Mouse (Mus musculus): Measurements from ENCODE around the gene Dpf1.

Gene Dpf1

DNA sequence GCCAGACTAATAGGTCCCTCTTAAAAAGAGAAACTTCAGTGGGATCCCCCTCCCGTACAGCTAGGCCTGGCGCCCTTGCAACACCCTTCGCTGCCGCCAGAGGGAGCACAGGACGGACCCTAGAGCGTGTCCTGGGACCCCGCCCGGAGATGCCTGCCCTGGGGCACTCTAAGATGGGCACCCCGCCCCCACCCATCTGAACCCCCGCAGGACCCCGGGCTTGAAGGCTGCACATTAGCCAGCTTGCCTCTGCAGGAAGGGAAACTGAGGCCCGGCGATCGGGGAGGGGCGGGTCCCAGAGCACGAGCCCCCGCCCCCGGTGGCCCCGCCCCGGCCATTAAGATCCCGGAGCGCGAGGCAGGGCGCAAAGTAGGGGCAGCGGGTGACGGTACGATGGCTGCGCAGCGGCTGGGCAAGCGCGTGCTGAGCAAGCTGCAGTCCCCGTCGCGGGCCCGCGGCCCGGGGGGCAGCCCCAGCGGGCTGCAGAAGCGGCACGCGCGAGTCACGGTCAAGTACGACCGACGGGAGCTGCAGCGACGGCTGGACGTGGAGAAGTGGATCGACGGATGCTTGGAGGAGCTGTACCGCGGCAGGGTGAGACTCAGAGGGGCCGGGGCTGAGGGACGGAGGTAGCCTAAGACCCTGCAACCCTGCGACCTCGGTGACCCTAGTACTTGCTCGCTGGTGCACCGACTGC lies 14.7 kb upstream of the Dpf1 start, which contains the start of gene Ppp1r14a:
Gene Ppp1r14a, plus strand, starts transcription at position 367 of the 697 bp plus-strand sequence.
- in situ Hi-C loops (cut with MseI, MboI), result no loop called here

DNA sequence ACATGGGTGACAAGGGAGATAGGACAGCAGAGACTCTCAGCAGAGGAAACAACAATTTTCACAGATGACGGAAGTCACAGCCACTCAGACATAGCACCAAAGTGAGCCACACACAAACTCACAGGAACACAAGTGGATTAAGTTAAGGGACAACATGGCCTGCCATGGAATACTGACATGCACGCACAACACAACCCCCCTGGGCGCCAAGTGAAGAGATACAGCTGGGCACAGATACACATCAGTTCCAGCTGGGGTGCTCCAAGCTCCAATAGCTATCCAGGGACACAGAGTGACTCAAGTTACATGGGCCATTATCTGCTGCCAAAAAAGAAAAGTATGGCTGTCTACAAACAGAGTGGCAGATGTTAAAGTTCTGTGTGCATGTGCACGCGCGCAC lies 13.9 kb upstream of the Dpf1 start:
- in situ Hi-C loops (cut with MseI, MboI), result no loop called here

DNA sequence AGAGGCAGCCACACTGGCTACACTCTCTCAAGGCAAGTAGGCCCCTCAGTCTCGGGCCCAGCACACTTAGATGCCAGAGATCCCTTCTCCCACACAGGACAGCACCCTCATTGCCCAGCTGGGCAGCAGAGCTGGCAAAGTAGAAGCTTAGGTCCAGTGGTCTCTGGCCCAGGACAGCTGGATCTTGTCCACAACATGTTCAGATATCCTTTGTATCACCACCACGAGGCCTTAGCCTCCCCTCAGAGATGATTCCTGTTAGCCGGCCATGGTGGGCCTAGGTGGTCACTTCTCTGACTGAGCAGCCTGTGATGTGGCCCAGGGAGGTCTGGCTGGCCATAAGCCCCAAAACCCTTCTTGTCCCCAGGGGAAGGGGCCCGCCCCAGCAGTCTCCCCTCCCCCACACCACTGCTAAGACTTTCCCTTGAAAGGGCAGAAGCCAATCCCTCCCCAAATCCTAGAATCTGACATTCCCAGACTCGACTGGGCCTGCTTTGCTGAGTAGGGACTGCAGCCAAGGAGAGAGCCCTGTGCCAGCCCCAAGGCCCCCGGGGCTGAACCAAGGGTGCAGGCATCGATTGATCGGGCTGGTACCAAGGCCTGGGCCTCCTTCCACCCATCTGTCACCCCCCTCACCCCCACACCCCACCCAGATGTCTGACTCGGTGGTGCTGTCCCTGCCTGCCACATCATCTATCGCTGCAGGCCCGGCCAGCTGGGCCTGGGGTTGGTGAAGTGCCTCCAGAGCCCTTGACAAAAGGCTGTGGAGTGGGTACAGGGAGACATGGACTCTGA lies 12.9 kb upstream of the Dpf1 start:
- in situ Hi-C loops (cut with MseI, MboI), result no loop called here

DNA sequence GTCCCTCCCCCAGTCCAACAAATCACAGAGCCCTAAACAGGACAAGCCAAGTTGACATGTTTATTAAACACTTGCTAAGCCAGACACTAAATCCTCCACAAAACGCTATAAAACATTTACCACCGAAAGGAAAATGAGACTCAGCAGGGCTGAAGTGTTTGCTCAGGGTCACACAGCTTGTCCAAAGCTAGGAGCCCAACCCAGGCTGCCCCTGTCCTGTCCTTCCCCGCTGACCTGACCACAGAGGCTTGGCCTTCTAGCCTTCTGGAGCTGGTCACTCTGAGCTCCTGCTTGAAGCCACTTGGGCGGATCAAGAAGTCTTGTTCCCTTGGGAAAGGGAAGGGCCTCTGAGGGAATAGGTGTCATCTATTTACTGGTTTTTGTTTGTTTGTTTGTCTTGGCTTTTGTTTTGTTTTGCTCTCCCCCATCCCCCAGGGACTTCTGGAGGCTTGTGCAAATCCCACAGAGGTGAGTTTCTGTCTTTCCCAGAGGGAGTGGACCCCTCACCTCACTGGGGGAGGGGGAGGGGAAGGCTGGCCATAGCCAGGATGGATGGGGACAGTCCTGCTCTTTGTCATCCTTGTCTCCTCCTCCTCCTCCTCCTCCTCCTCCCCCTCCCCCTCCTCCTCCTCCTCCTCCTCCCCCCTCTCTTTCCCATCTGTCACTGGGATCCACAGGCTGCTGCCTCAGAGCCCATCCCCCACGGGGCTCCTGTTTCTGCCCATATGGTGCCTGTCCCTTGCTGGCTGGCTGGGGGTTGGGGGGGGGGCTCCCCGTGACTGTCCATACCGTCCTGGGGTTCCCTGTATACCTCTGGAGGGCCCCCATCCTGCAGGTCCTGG lies 11.9 kb upstream of the Dpf1 start:
- in situ Hi-C loops (cut with MseI, MboI), result no loop called here

DNA sequence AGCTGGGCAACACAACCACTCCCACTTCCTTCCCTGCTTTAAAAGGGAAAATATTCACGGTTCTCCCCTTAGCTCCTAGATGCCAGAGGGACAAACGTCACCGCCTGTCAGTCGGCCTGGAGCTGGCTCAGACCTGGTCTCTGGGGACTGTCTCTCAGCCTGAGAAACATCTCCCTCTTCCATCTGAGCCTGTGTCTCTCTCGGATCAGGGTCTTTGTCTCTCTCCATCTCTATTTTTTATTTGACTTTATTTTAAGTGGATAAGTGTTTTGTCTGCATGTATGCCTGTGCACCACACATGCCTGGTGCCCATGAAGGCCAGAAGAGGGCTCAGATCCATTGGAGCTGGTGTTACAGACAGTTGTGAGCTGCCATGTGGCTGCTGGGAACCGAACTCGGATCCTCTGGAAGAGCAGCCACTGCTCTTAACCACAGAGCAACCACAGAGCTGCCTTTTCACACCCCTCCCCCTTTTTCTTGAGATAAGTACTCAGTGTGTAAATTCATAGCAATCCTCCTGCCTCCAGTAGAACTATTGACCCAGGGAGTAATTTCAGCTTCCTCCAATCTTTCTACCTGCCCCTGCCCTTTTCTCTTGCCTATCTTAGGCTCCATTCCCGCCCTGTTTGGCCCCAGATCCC lies 11.2 kb upstream of the Dpf1 start:
- in situ Hi-C loops (cut with MseI, MboI), result no loop called here

DNA sequence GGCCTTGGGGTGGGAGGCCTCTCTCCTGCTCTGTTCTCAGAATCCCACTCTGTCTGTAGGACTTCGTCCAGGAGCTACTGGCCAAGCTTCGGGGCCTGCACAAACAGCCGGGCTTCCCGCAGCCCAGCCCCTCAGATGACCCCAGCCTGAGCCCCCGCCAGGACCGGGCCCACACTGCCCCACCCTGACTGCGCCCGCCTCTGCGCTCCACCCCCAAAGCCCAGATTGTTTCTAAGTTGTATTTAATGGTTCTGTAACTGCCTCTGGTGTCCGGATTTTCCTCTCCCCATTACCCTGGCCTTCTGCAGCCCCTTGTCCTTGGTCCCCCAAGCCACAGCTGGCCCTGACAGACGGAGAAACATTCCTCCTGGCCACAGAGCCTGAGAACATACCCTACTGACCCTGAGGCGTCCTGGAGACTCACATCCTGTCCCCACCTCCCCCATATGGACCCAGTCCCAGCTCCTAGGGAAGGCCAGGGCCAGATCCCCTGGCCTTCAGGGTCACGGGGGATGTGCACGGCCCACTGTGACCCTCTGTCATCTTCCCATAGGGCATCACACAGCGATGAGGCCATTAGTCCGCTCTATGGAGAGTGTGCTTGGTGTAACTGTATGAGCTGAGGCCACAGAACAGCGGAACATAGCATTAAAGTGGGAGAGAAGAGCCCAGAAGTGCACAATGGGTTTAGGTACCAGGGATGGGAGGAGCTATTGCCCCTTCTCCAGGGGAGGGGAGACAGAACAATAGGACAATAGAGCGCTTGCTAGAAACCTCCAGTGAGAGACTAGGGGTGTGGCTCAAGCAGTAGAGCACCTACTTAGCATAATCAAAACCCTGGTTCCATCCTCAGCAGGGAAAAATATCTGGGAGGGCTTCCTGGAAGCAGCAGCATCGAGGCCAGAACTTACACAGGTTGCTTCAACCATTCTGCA lies 10.4 kb upstream of the Dpf1 start:
- in situ Hi-C loops (cut with MseI, MboI), result no loop called here

DNA sequence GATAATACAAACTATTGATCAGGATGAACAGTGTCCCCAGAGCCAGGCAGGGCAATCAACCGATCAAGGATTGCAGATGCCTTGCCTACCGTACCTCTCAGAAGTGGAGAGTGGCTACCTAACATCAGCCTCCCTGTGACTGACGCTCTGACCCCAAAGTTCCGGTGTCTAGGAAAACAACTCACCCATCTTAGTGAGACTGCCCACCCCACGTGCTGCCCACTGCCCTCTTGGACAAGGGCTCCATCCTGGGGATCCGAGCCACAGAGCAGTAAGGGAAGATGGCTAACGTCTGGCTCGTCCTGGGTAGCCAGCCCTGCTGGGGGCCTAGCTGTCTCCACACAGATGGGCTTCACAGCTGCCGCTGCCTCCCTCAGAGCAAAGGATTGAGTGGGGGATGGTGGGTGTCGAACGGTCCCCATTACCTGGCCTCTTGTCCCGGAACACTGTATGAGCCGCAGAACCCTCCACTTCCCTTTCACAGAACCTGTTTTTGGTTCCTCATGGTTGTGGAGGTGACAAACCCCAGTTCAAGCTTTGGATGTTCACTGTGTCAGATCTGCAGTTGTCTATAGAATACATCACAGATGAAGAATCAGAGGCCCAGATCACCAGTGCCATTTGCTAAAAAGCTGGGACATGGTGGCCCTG lies 9.5 kb upstream of the Dpf1 start:
- in situ Hi-C loops (cut with MseI, MboI), result no loop called here

DNA sequence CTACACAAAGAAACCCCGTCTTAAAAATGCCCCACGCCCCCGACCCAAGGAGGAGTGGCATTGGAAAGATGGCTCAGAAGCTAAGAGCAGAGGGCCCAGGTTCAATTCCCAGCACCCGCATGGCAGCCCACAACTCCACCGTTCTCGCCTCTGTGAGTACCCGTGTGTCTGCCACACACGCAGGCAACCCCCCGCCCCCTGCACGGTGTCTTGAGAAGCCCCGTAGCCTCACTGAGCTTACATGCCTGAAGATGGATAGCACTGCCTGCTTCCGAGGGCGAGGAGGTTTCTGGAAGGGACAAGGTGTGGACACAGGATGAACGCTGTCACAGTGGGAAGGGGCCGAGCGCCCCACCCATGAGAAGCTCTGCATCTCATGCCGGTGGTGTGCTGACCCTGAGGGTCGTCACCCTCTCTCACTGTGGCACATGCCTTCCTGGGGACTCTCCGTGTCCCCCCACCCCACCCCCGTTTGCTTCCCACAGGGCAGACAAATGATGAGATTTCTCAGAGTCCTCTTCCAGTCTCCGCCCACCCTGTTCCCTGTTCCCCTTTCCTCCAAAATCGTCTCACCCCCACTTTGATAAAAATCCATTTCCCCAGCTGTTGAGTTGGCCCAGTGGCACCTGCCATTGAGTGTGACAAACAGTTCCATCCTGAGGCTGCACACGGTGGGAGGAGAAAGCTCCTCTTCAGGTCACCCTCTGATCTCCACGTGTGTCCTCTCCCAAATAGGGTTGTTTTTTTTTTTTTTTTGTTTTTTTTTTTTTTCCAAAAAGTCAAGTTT lies 7.7 kb upstream of the Dpf1 start:
- in situ Hi-C loops (cut with MseI, MboI), result no loop called here

DNA sequence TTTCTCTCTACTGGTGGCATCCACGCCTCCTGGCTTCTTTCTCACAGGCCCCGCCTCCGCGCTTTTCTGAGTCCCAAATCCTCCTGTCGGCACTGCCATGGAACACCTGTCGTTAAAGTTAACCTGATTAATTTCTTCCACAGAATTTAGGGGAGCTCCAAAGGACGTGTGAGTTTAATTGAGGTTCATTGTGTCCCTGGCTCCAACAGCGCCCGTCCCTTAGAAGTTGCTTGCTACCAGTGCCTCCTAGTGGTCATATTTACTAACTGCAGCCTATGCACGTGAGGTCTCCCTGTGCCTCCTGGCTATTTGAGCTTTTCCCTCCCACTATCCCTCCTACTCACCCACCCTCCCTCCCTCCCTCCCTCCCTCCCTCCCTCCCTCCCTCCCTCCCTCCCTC lies 6.8 kb upstream of the Dpf1 start:
- in situ Hi-C loops (cut with MseI, MboI), result no loop called here

DNA sequence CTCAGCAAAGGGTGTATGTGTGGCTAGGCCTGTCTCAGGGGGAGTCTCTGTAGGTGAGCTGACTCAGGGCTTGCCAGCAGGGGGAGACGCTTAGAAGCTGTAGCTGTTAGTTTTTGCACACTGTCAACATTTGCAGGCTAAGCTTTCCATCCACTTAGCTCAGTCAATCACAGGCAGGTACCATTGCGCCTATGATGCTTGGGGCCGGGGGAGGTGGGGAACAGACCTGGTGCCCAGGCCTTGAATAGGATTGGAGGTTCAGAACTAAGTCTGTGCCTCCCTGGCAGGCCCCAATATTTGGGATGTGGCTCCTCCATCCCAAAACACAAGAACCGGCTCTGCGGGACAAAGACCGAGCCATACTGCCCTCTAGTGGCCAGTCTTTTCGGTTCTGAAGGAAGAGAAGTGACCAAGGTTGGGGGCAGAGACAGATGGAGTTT lies 2.6 kb upstream of the Dpf1 start:
- in situ Hi-C loops (cut with MseI, MboI), result loop anchor here in 1 of 2 experiments (10.0 kb wide), 1 partner anchor 214 kb away; the partner anchor contains the start of gene Sipa1l3

DNA sequence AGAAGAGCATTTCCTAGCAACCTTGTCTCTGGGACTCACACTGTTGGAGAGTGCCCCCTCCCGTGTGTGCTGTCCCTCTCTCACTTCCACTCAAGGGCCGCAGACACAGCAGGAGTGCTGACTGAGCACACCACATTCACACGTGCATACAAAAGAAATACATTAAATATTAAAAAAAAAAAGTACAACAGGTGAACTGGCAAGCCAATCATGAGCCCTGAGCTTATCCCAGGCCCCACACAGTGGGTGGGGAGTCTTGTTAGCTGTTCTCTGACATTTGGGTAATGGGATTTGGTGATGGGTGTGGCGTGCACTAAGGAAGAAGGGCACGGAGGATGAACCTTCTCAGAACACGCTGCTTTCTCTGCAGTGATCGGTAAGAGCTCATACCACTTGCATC lies 1.1 kb upstream of the Dpf1 start:
- in situ Hi-C loops (cut with MseI, MboI), result loop anchor here in 1 of 2 experiments (10.0 kb wide), 1 partner anchor 212 kb away; the partner anchor contains the start of gene Sipa1l3

DNA sequence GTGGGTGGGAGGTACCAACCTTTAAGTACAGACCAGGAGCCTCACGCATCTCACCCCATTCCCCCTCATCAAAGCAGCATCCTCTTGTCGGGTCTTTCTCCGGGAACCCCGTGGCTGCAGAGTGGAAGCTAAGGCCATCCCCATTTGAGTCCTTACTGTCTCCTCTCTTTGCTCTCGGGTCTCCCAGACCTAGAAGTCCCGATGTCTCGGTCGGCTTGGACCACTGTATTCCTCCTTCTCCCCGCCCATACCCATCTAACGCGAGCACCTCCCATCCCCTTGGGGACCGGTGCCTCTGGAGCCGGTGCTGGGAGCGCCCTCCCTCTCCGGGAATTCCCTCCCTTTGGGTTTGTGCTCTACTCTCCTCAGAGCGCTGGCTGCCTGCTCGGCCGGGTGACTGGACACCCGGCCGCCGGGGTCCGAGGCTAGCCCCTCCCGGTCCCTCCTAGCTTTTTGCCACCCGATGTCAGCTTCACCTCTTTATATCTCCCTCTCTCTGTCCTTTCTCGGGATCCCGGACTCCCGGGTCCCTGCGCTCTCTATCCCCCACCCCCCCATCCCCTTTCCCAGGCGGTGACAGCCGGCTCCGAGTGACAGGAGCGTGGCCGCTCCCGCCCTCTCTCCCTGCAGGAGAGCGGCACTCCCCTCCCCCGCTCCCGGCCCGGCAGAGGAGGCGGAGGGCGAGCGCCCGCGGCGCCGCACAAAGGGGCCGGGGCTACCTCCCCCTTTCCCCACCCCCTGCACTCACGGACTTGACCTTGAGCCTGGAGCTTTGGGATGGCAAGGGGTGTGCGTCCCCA lies 912 bp downstream of the Dpf1 start:
- in situ Hi-C loops (cut with MseI, MboI), result loop anchor here in 1 of 2 experiments (10.0 kb wide), 1 partner anchor 210 kb away; the partner anchor contains the start of gene Sipa1l3

DNA sequence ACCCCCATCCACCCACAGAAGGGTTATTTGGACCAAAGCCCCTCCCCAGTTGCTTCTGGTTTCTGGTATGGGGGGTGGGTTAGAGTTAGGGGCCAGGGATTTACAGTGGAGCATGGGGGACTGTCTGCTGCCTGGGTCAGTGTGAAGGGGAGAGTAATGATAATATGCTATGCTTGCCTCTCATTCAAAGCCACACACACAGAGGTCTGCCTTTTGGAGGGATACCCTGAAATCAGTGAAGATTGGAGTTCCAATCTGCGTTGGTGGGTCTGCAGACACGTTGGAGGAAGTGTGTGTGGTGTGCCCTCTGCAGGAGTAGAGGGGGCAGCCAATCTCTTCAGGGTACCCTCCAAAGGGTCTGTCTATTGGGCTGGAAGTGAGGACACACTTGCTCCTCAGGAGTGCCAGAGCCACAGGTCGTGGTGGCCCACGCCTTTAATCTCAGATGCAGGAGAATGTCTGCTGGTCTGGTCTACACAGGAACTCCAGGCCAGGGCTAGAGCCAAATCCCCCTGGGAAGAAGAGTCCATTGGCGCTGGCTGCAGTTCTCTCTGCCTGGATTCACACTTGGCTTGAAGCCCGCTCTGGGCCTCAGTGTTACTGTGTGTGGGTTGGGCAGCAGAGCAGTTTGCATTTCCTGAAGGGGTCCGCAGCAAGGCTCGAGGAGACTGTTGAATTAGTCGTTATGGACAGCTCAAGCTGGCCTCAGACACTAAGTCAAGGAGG lies 1.7 kb downstream of the Dpf1 start:
- in situ Hi-C loops (cut with MseI, MboI), result loop anchor here in 1 of 2 experiments (10.0 kb wide), 1 partner anchor 209 kb away; the partner anchor contains the start of gene Sipa1l3

DNA sequence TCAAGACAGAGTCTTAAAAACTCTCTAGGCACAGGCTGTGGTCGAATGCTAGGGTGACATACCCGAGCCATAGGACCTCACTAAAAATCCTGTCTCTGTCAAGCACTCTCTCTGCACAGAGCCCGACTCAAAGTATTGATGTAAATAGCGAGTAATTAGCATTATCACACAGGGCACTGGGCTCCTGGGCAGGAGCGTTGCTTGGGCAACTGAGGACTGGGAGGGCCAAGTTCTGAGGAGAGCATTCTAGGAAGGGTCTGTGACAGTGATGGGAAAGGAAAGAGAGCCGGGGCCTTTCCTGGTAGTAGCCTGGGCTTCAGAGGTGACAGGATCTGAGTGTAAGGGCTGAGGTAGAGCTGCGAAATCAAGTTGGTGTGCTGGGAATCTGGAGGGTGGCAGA lies 2.4 kb downstream of the Dpf1 start:
- in situ Hi-C loops (cut with MseI, MboI), result loop anchor here in 1 of 2 experiments (10.0 kb wide), 1 partner anchor 209 kb away; the partner anchor contains the start of gene Sipa1l3

DNA sequence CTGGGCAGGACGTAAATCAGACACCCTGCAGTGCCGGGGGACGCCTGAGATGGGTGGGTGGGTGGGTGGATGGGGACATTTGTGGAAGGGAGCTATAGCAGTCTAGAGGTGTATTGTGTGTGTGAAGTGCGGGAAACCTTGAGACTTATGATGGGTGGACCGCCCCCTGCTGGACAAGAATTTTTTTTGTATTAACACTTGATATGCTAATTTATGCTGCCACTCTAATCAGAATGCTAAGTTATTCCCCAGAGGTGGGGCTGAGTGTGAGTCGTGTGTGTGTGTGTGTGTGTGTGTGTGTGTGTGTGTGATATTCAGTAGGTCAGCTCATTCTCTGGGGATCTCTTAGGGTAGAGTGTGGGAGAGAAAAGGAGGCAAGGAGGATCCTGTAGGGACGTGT lies 2.9 kb downstream of the Dpf1 start:
- in situ Hi-C loops (cut with MseI, MboI), result loop anchor here in 1 of 2 experiments (10.0 kb wide), 1 partner anchor 208 kb away; the partner anchor contains the start of gene Sipa1l3

DNA sequence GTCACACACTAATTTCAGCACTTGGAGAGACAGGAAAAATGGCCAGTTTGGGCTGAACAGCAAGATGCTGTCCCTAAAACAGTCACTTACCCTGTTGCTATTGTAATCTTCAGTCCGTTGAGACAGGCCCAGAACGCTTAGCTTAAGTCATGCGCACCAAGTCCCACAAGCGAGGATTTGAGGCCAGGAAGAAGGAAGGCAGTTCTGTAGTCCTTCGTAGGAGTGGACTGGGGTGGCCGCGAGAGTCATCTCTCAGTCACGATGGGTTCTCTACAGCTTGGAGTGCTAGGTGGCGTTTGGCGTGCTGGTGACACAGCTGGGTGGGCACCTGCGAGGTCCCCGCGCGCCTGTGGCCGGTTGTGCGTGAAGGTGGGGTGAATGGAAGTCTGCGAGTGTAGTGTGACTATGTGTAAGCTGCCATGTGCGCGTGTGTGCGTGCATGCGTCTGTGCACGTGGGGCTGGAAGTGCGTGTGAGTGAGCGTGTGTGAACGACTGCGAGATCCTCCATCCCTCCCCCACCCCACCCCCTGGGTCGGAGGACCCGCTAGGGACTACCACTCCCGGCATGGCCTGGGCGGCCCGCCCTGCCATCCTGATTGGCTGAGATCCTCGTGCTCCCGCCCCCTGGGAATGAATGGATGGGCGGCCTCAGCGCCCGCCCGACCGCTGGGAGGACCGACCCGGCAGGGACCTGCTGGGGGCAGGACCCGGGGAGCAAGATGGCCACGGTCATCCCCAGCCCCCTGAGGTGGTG lies 3.8 kb downstream of the Dpf1 start:
- in situ Hi-C loops (cut with MseI, MboI), result loop anchor here in 1 of 2 experiments (10.0 kb wide), 1 partner anchor 207 kb away; the partner anchor contains the start of gene Sipa1l3
